Mouse (Mus musculus) liver, postnatal 0 days (tissue): ENCODE measurements around the gene Plekhh1. TPM values are rescaled to one million over a fixed set of nuclear protein-coding genes. Genes with fewer than 3 reads are reported as not detected.

Experiments
- ATAC-seq: fragments of 200-750 bp; cut with Nextera tagmentation; 2 replicates; pipeline ENCODE4 v1.8.0; 2017; ENCODE audit warnings: mild to moderate bottlenecking, moderate library complexity
- DNase-seq: peaks from one replicate; pipeline ENCODE4 v3.0.0-alpha.2; 2016
- H3K27ac ChIP-seq: fragments of 300-500 bp; sonication (generic); 2 replicates; pipeline ENCODE4 v1.5.1; 2014; ENCODE audit warnings: antibody characterized with exemption, moderate library complexity, mild to moderate bottlenecking, low read depth
- H3K27me3 ChIP-seq: fragments of 300-500 bp; sonication (generic); 2 replicates; pipeline ENCODE4 v1.6.1; 2014; ENCODE audit warnings: low read length, control low read depth, mixed read lengths; ENCODE audit not compliant: insufficient read depth
- H3K36me3 ChIP-seq: fragments of 300-500 bp; sonication (generic); replicated peaks from 2 replicates; pipeline ENCODE4 v1.6.1; 2014; ENCODE audit warnings: mild to moderate bottlenecking, control low read depth, low read length, moderate library complexity, mixed read lengths; ENCODE audit not compliant: insufficient read depth
- H3K4me1 ChIP-seq: fragments of 300-500 bp; sonication (generic); 2 replicates; pipeline ENCODE4 v1.6.1; 2014; ENCODE audit warnings: antibody characterized with exemption, mild to moderate bottlenecking, control low read depth; ENCODE audit not compliant: insufficient read depth
- H3K4me2 ChIP-seq: fragments of 300-500 bp; sonication (generic); 2 replicates; pipeline ENCODE4 v1.6.1; 2014; ENCODE audit warnings: low read depth, mild to moderate bottlenecking, low read length, moderate library complexity, mixed read lengths
- H3K4me3 ChIP-seq: fragments of 300-500 bp; sonication (generic); 2 replicates; pipeline ENCODE4 v1.5.1; 2014; ENCODE audit warnings: low read depth, low read length
- H3K9ac ChIP-seq: fragments of 300-500 bp; sonication (generic); replicated peaks from 2 replicates; pipeline ENCODE4 v1.6.1; 2014; ENCODE audit warnings: mild to moderate bottlenecking, moderate library complexity
- H3K9me3 ChIP-seq: fragments of 300-500 bp; sonication (generic); 2 replicates; pipeline ENCODE4 v1.6.1; 2016; ENCODE audit warnings: mild to moderate bottlenecking, control low read depth, low read length, mixed read lengths
- CTCF ChIP-seq: sonication (generic); IDR thresholded peaks from 2 replicates; pipeline ENCODE4 v1.5.1; 2016; ENCODE audit warnings: antibody characterized with exemption, low read depth
- EP300 ChIP-seq: IDR thresholded peaks from 2 replicates; pipeline ENCODE4 v1.6.1; 2016; ENCODE audit warnings: antibody characterized with exemption, low read depth, mild to moderate bottlenecking
- WGBS: fragments of 180-500 bp; shearing (Covaris S2); extraction: QIAGEN DNeasy Blood & Tissue Kit; methylation state at CpG from one replicate; pipeline ENCODE4 v1.1.7; 2014; ENCODE audit not compliant: insufficient replicate concordance; 5-methylcytosine and 5-hydroxymethylcytosine counted together
- polyA plus RNA-seq: library from polyadenylated mRNA; unstranded; fragments of >200 nt; fragmentation: Nextera tagmentation; extraction: Ambion mirVana; gene quantifications from 2 replicates; pipeline ENCODE4 v1.2.1, GENCODE M21; 2015

The Plekhh1 gene
- polyA plus RNA-seq, 1 experiment from 2014 or later = 0.22 TPM

GRCm38 (mm10) chr12:79006076-79006475 lies 22.9 kb upstream of the Plekhh1 start:
- Histone ChIP-seq H3K9ac (no peak overlapping the region), H3K36me3 (no peaks in the 10 kb centered on the region), H3K27me3 (peaks cover 10% of the 10 kb centered on the region), H3K4me1 (peaks cover 7% of the 10 kb centered on the region; the same call in 1 of the 2 replicates), H3K4me2 (peak overlapping the region; percentile 79), H3K27ac (no peak overlapping the region), H3K9me3 (no peaks in the 10 kb centered on the region), H3K4me3 (peak overlapping the region; percentile 91)
- 30% methylated on average over 9 of the region's 9 CpGs for WGBS
- no peak for TF ChIP-seq EP300
- TF ChIP-seq CTCF = no peak
- DNase-seq = no peak
- no peak for ATAC-seq

- Histone ChIP-seq H3K4me3 (peak overlapping the region; percentile 91), H3K9ac (peak overlapping the region; percentile 83), H3K27me3 (peaks cover 10% of the 10 kb centered on the region), H3K4me1 (peaks cover 7% of the 10 kb centered on the region; the same call in 1 of the 2 replicates), H3K27ac (no peak overlapping the region), H3K4me2 (peak overlapping the region; percentile 79), H3K9me3 (no peaks in the 10 kb centered on the region), H3K36me3 (no peaks in the 10 kb centered on the region)
- DNase-seq = peak; percentile 67
- peak; percentile 75 for ATAC-seq
- WGBS = 1% methylated on average over 37 of the region's 53 CpGs
- TF ChIP-seq CTCF (peak; percentile 62), EP300 (no peak)
These were observed 22.4 kb upstream of the Plekhh1 start for GRCm38 (mm10) chr12:79006478-79007125.

GRCm38 (mm10) chr12:79007126-79007753 lies 21.7 kb upstream of the Plekhh1 start, which contains the start of gene Tmem229b:
TSS of gene Tmem229b (minus strand) at chr12:79007627.
- peak; percentile 44 for DNase-seq
- peak within 1 kb of the TSS; percentile 91 for H3K4me3 ChIP-seq
- peak within 1 kb of the TSS; percentile 83 for H3K9ac ChIP-seq
- H3K4me1 ChIP-seq = peaks cover 7% of the 10 kb centered on the region; the same call in 1 of the 2 replicates
- H3K27ac ChIP-seq = no peak within 1 kb of the TSS
- H3K4me2 ChIP-seq = peak within 1 kb of the TSS; percentile 79
- peak; percentile 59 for ATAC-seq
- H3K36me3 ChIP-seq = no peaks in the 10 kb centered on the region
- 5% methylated on average over 29 of the region's 49 CpGs for WGBS
- H3K9me3 ChIP-seq = no peaks in the 10 kb centered on the region
- TF ChIP-seq CTCF (no peak), EP300 (no peak)
- H3K27me3 ChIP-seq = peaks cover 10% of the 10 kb centered on the region

- DNase-seq (no peak), ATAC-seq (no peak)
- Histone ChIP-seq H3K9ac (no peak overlapping the region), H3K9me3 (no peaks in the 10 kb centered on the region), H3K27ac (no peak overlapping the region), H3K4me3 (no peak overlapping the region), H3K27me3 (peaks cover 10% of the 10 kb centered on the region), H3K4me1 (peaks cover 7% of the 10 kb centered on the region; the same call in 1 of the 2 replicates), H3K36me3 (no peaks in the 10 kb centered on the region), H3K4me2 (no peak overlapping the region)
- 47% methylated on average over 3 of the region's 3 CpGs for WGBS
- TF ChIP-seq CTCF (no peak), EP300 (no peak)
These were observed 18.4 kb upstream of the Plekhh1 start for GRCm38 (mm10) chr12:79010569-79010968.

GRCm38 (mm10) chr12:79016109-79016508 lies 12.9 kb upstream of the Plekhh1 start:
- no peak for DNase-seq
- Histone ChIP-seq H3K4me2 (no peak overlapping the region), H3K9ac (no peak overlapping the region), H3K9me3 (no peaks in the 10 kb centered on the region), H3K4me1 (peaks cover 4% of the 10 kb centered on the region; the same call in 1 of the 2 replicates), H3K36me3 (no peaks in the 10 kb centered on the region), H3K27ac (no peak overlapping the region), H3K27me3 (no peaks in the 10 kb centered on the region), H3K4me3 (no peak overlapping the region)
- 79% methylated on average over 5 of the region's 5 CpGs for WGBS
- no peak for TF ChIP-seq CTCF
- TF ChIP-seq EP300 = no peak
- no peak for ATAC-seq

- Histone ChIP-seq H3K4me1 (peaks cover 4% of the 10 kb centered on the region; the same call in 1 of the 2 replicates), H3K9ac (no peak overlapping the region), H3K4me3 (no peak overlapping the region), H3K27me3 (no peaks in the 10 kb centered on the region), H3K36me3 (no peaks in the 10 kb centered on the region), H3K4me2 (no peak overlapping the region), H3K9me3 (no peaks in the 10 kb centered on the region), H3K27ac (0 out of 2 replicates have a peak overlapping the region, but pooled peaks have one; percentile 16)
- DNase-seq (peak; percentile 28), ATAC-seq (peak; percentile 60)
- WGBS = 28% methylated on average over 4 of the region's 4 CpGs
- TF ChIP-seq EP300 = no peak
- TF ChIP-seq CTCF = no peak
These were observed 11.0 kb upstream of the Plekhh1 start for GRCm38 (mm10) chr12:79017994-79018399.
